Mouse (Mus musculus) limb, embryonic 14.5 days (tissue): Measurements from ENCODE around the gene Ebf1. TPM values are rescaled to one million over a fixed set of nuclear protein-coding genes. Genes with fewer than 3 reads are reported as not detected.

ENCODE experiments used
- ATAC-seq: fragments of 200-750 bp; cut with Nextera tagmentation; 2 replicates; pipeline ENCODE4 v1.8.0; 2017; ENCODE audit warnings: low read depth, moderate number of reproducible peaks, moderate TSS enrichment; ENCODE audit not compliant: low FRiP score
- DNase-seq: peaks from one replicate; pipeline ENCODE4 v3.0.0-alpha.2; 2015; ENCODE audit warnings: low spot score
- H3K27ac ChIP-seq: fragments of 300-500 bp; sonication (generic); replicated peaks from 2 replicates; pipeline ENCODE4 v1.5.1; 2014; ENCODE audit warnings: low read depth, mild to moderate bottlenecking, low read length, moderate library complexity, mixed read lengths
- H3K27me3 ChIP-seq: fragments of 300-500 bp; sonication (generic); 2 replicates; pipeline ENCODE4 v1.6.1; 2014; ENCODE audit warnings: low read length, mixed read lengths; ENCODE audit not compliant: control insufficient read depth, insufficient read depth
- H3K36me3 ChIP-seq: fragments of 300-500 bp; sonication (generic); 2 replicates; pipeline ENCODE4 v1.6.1; 2014; ENCODE audit warnings: mild to moderate bottlenecking, low read length, moderate library complexity, mixed read lengths; ENCODE audit not compliant: control insufficient read depth, insufficient read depth
- H3K4me1 ChIP-seq: fragments of 300-500 bp; sonication (generic); 2 replicates; pipeline ENCODE4 v1.6.1; 2014; ENCODE audit warnings: antibody characterized with exemption, low read length, mixed read lengths; ENCODE audit not compliant: control insufficient read depth, insufficient read depth
- H3K4me2 ChIP-seq: fragments of 300-500 bp; sonication (generic); replicated peaks from 2 replicates; pipeline ENCODE4 v1.6.1; 2014; ENCODE audit warnings: low read depth, mild to moderate bottlenecking, low read length, moderate library complexity; ENCODE audit not compliant: severe bottlenecking
- H3K4me3 ChIP-seq: fragments of 300-500 bp; sonication (generic); replicated peaks from 2 replicates; pipeline ENCODE4 v1.5.1; 2014; ENCODE audit warnings: low read length
- H3K9ac ChIP-seq: fragments of 300-500 bp; sonication (generic); 2 replicates; pipeline ENCODE4 v1.6.1; 2014; ENCODE audit warnings: mild to moderate bottlenecking, low read depth, low read length, moderate library complexity; ENCODE audit not compliant: severe bottlenecking
- H3K9me3 ChIP-seq: fragments of 300-500 bp; sonication (generic); 2 replicates; pipeline ENCODE4 v1.6.1; 2016; ENCODE audit warnings: low read length; ENCODE audit not compliant: control insufficient read depth
- POLR2A ChIP-seq: fragments of 200-500 bp; IDR thresholded peaks from 2 replicates; pipeline ENCODE4 v1.8.0; 2012; ENCODE audit warnings: inconsistent platforms, mild to moderate bottlenecking, moderate library complexity, borderline replicate concordance; ENCODE audit not compliant: insufficient read depth, insufficient read length; ENCODE audit errors: extremely low read depth
- WGBS: fragments of 180-500 bp; shearing (Covaris S2); extraction: QIAGEN DNeasy Blood & Tissue Kit; methylation state at CpG from one replicate; pipeline ENCODE4 v1.1.7; 2014; 5-methylcytosine and 5-hydroxymethylcytosine counted together
- polyA plus RNA-seq, 2 experiments: library from polyadenylated mRNA; depleted of rRNA in 1 of 2; stranded (reverse) in 1 of 2; unstranded in 1 of 2; fragments of >200 nt; fragmentation: Nextera tagmentation in 1 of 2; extraction: Ambion mirVana in 1 of 2; gene quantifications; 2 replicates each; pipeline versions ENCODE4 v1.2.1 to v1.2.3; 2012 to 2014

Gene Ebf1
- polyA plus RNA-seq, 2 experiments = 42.9 to 71.4 TPM

DNA sequence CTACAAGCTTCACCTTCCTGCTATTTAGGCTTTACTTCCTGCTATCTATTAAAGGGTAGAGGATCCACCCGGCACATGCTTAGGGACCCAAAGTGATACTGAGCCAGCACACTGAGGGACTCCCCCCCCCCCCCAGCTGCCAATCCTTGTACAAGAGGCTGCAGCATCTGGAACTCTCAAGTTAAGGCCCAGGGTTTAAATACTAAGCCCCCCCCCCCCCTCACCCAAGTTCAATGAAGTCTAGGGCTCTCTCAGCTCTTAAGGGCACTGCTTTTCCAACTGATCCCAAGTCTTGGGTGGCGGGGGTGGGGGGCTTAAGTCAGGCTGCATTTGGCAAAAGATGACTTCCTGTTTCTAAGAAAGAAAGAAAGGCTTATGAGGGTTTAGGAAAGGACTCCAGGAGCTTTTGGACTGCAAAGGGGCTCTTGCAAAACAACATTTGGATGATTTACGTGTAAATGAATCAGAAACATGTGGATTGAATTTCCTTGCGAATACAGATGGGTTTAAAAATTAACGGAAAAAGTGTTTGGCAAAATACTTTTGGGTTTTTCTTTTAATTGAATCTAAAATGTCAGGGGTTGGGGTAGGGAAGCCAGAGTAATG lies 385.7 kb downstream of the Ebf1 start:
- peaks cover 29% of the 10 kb centered on the region for H3K4me1 ChIP-seq
- peaks cover 29% of the 10 kb centered on the region; the same call in 1 of the 2 replicates for H3K36me3 ChIP-seq
- H3K4me2 ChIP-seq = no peak overlapping the region
- WGBS = 28% methylated on average over 5 of the region's 5 CpGs
- no peak overlapping the region for H3K4me3 ChIP-seq
- H3K9me3 ChIP-seq = no peaks in the 10 kb centered on the region
- peak overlapping the region; percentile 26; the same call in 1 of the 2 replicates for H3K27ac ChIP-seq
- no peak overlapping the region for H3K9ac ChIP-seq
- DNase-seq = peak; percentile 11
- no peak for TF ChIP-seq POLR2A
- 0 out of 2 replicates have a peak, but pooled peaks have one; percentile 21 for ATAC-seq
- no peaks in the 10 kb centered on the region for H3K27me3 ChIP-seq

DNA sequence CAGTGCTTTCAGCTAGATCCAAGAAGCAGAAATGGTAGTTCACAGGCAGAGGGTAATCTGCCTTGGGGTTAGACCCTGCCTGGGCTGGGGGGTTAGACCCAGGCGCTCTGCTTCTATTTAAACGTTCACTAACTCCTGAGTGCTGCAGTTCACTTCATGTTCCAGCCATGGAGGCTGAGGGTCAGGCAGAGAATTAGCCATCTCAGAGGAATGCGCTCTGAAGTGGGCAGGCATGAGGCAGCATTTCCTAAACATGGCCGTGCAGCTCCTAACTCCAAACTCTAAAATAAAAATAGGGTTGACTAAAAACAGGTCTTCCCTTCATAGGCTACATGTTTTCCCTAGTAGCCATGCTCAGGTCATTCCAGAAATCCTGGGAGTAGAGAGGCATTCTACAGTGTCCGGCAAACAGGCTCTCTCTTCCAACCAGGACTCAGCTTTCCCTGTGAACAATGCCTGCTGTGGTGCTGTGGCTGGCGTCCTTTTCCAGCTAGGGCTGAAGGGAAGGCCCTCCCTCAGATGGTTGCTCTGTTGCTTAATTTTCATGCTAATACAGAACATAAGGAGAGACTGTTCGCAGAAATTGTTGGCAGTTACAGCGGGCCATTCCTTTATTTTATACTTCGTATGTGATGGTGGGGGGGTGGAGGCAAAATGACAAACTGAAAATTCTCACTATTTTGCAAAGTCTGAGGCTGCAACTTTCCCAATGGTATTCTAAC lies 386.8 kb downstream of the Ebf1 start:
- Histone ChIP-seq H3K4me1 (peaks cover 29% of the 10 kb centered on the region), H3K4me3 (no peak overlapping the region), H3K36me3 (peaks cover 29% of the 10 kb centered on the region; the same call in 1 of the 2 replicates), H3K9ac (no peak overlapping the region), H3K27ac (peak overlapping the region; percentile 53; the same call in 1 of the 2 replicates), H3K27me3 (no peaks in the 10 kb centered on the region), H3K4me2 (no peak overlapping the region), H3K9me3 (no peaks in the 10 kb centered on the region)
- no peak; the same call in 1 of the 2 replicates for ATAC-seq
- 33% methylated on average over 9 of the region's 9 CpGs for WGBS
- peak; percentile 12 for DNase-seq
- no peak for TF ChIP-seq POLR2A

DNA sequence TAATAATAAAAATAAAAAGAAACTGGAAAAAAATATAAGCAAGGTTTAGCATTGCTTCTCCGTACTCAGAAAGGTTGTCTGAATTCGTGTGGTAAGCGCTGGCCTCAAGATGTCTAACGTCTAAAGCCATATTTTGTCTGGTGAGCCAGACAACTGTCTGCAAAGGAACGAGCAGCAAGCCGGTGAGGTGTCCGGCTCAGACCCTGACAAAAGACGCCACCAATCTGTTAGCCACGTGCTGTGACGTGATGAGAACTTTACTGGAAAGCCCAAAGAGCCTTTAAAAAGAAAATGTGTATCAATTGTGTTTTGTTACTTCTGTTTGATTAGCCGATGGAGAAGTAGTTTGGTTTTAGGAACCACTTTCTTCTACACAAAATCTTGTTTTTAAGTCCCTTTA lies 390.2 kb downstream of the Ebf1 start:
- no peak for ATAC-seq
- H3K4me1 ChIP-seq = peaks cover 19% of the 10 kb centered on the region
- 34% methylated on average over 11 of the region's 11 CpGs for WGBS

DNA sequence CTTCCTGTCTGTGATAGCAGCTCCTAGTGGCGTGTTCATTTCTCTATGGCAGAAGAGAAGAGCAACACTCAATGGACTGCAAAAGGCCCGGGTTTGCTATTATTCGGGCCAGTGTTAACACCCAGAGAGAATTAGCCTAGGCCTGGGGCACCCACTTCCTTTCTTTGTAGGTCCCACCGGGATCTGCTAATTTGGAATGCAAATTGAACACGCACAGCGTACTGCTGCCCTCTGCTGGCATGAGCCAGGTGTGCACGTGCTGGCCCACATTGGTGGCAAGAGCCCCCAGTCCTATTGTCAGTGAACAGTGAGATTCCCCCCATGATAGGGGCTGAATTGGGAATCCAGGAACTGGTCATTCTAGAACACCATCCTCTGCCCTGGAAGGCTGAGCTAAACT lies 391.0 kb downstream of the Ebf1 start:
- Histone ChIP-seq H3K9ac (no peak overlapping the region), H3K4me3 (no peak overlapping the region), H3K36me3 (0 out of 2 replicates have a peak, but pooled peaks cover 7% of the 10 kb centered on the region), H3K27ac (no peak overlapping the region), H3K4me2 (peak overlapping the region; percentile 36), H3K27me3 (no peaks in the 10 kb centered on the region), H3K4me1 (peaks cover 11% of the 10 kb centered on the region), H3K9me3 (no peaks in the 10 kb centered on the region)
- 7% methylated on average over 7 of the region's 7 CpGs for WGBS
- DNase-seq = peak; percentile 67
- TF ChIP-seq POLR2A = no peak
- ATAC-seq = no peak

More for the DNA sequence above, 390.2 kb downstream of the Ebf1 start:
- no peak overlapping the region for H3K9ac ChIP-seq
- no peak for TF ChIP-seq POLR2A
- H3K27ac ChIP-seq = no peak overlapping the region
- H3K36me3 ChIP-seq = 0 out of 2 replicates have a peak, but pooled peaks cover 7% of the 10 kb centered on the region
- H3K4me3 ChIP-seq = no peak overlapping the region
- no peaks in the 10 kb centered on the region for H3K27me3 ChIP-seq
- H3K9me3 ChIP-seq = no peaks in the 10 kb centered on the region
- DNase-seq = no peak
- H3K4me2 ChIP-seq = no peak overlapping the region

DNA sequence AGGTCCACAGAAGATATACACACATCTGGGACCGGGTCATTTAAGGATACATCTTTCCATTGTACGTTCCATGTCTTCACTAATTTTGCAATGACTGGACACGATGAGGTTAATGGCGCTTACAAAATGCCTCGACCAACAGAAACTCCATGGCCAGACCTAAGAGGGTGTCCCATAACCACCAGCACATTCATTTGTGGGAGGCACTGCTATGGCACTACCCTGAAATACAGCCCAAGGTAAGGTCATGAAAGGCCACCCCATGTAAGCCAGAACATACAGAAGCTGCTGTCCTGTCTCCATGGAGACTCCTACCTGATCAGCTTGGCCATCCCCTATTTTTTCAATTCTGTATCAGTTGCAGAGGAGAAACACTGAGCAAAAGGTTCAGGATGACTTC lies 391.6 kb downstream of the Ebf1 start:
- Histone ChIP-seq H3K27ac (no peak overlapping the region), H3K4me3 (no peak overlapping the region), H3K4me2 (no peak overlapping the region), H3K9ac (no peak overlapping the region), H3K4me1 (peaks cover 5% of the 10 kb centered on the region), H3K9me3 (no peaks in the 10 kb centered on the region), H3K36me3 (0 out of 2 replicates have a peak, but pooled peaks cover 7% of the 10 kb centered on the region), H3K27me3 (no peaks in the 10 kb centered on the region)
- no peak for DNase-seq
- ATAC-seq = no peak
- 91% methylated on average over 5 of the region's 5 CpGs for WGBS
- no peak for TF ChIP-seq POLR2A
